In the genomic region with DNA sequence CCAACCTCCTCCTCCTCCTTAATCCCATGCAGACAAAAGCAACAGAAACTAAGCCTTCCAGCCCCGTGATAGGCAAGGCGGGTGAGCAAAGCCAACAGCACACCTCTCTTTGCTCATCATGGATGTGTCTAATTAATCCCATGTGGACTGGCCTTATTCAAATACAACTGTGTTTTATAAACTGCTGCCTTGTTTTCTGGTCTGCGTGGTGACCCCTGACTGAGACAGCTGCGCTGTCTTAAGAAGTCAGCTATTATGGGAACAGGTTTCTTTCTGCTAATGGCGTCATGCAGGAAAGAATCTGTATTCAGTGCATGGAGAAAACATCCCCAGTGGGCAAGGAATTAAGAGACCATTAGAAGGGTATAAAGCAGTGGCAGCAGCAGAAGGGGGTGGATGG, we compare ENCODE assay signal across 14 mouse cellular contexts.
DNase-seq lines count a peak whose midpoint lies in the region; ATAC-seq and TF ChIP-seq lines count a peak whose summit lies in the region.
"Had no signal": no experiment of that assay in that cellular context is flagged by ENCODE, and none has a peak within 500 bp of the region (broad histone marks: within the 10 kb centered on the region; RNA-seq: fewer than 3 reads in every experiment).

No protein-coding gene starts in this region.

- H3K4me1 ChIP-seq in forebrain, embryonic 11.5 days (replicated peaks; ENCODE audit: control insufficient read depth, insufficient read depth, low read length), result 0 out of 2 replicates have a peak, but pooled peaks cover 2% of the 10 kb centered on the region
- H3K4me1 ChIP-seq in forebrain, embryonic 10.5 days, result peaks cover 13% of the 10 kb centered on the region
- H3K4me1 ChIP-seq in embryonic facial prominence, embryonic 14.5 days (ENCODE audit: control insufficient read depth, insufficient read depth, low read length), result peaks cover 11% of the 10 kb centered on the region; the same call in 1 of the 2 replicates
- no peaks in the 10 kb centered on the region for H3K4me1 ChIP-seq in hindbrain, postnatal 0 days (ENCODE audit: insufficient read depth, low read length)
- peaks cover 17% of the 10 kb centered on the region for H3K4me1 ChIP-seq in neural tube, embryonic 13.5 days (replicated peaks)

- H3K4me2 ChIP-seq in forebrain, embryonic 11.5 days (ENCODE audit: low read depth, low read length, severe bottlenecking), result no peak overlapping the region
- H3K4me2 ChIP-seq in embryonic facial prominence, embryonic 14.5 days (ENCODE audit: low read depth, low read length), result peak overlapping the region; percentile 20
- peak overlapping the region; percentile 23; the same call in 1 of the 2 replicates for H3K4me2 ChIP-seq in hindbrain, postnatal 0 days (ENCODE audit: low read depth, low read length)
- peak overlapping the region; percentile 37 for H3K4me2 ChIP-seq in neural tube, embryonic 13.5 days
- H3K4me2 ChIP-seq: limb, embryonic 15.5 days had no signal

- peaks cover 25% of the 10 kb centered on the region; the same call in 1 of the 2 replicates for H3K27me3 ChIP-seq in forebrain, embryonic 11.5 days (ENCODE audit: control insufficient read depth, insufficient read depth, low read length)
- H3K27me3 ChIP-seq in forebrain, embryonic 10.5 days (ENCODE audit: poor library complexity, severe bottlenecking), result peaks cover 100% of the 10 kb centered on the region
- no peaks in the 10 kb centered on the region for H3K27me3 ChIP-seq in embryonic facial prominence, embryonic 14.5 days (replicated peaks; ENCODE audit: control insufficient read depth, insufficient read depth, low read length)
- H3K27me3 ChIP-seq in hindbrain, postnatal 0 days (ENCODE audit: insufficient read depth, low read length), result no peaks in the 10 kb centered on the region
- no peaks in the 10 kb centered on the region for H3K27me3 ChIP-seq in neural tube, embryonic 13.5 days
- H3K27me3 ChIP-seq: limb, embryonic 15.5 days had no signal

- H3K9ac ChIP-seq in forebrain, embryonic 11.5 days (ENCODE audit: low read length), result no peak overlapping the region
- H3K9ac ChIP-seq in embryonic facial prominence, embryonic 14.5 days (ENCODE audit: low read depth, low read length), result no peak overlapping the region
- no peak overlapping the region for H3K9ac ChIP-seq in hindbrain, postnatal 0 days (replicated peaks; ENCODE audit: low read length)
- H3K9ac ChIP-seq in neural tube, embryonic 13.5 days, result no peak overlapping the region
- H3K9ac ChIP-seq: limb, embryonic 15.5 days had no signal

- ATAC-seq in forebrain, embryonic 11.5 days (replicated peaks; ENCODE audit: low FRiP score), result peak; percentile 81
- ATAC-seq in embryonic facial prominence, embryonic 14.5 days (ENCODE audit: low read depth), result peak; percentile 79
- ATAC-seq in hindbrain, postnatal 0 days, result peak; percentile 72
- ATAC-seq in neural tube, embryonic 13.5 days (ENCODE audit: low read depth), result peak; percentile 66; the same call in 1 of the 2 replicates
- no peak for ATAC-seq in CD4-positive, CD25-positive, alpha-beta regulatory T cell, adult 4 months

- WGBS in forebrain, embryonic 11.5 days, result 6% methylated on average over 5 of the region's 5 CpGs
- 8% methylated on average over 5 of the region's 5 CpGs for WGBS in forebrain, embryonic 10.5 days
- WGBS in embryonic facial prominence, embryonic 14.5 days, result 18% methylated on average over 5 of the region's 5 CpGs
- WGBS in hindbrain, postnatal 0 days, result 23% methylated on average over 5 of the region's 5 CpGs
- WGBS in neural tube, embryonic 13.5 days, result 14% methylated on average over 5 of the region's 5 CpGs

- no peaks in the 10 kb centered on the region for H3K36me3 ChIP-seq in forebrain, embryonic 11.5 days (ENCODE audit: control insufficient read depth, insufficient read depth, low read length)
- H3K36me3 ChIP-seq in forebrain, embryonic 10.5 days (replicated peaks), result no peaks in the 10 kb centered on the region
- H3K36me3 ChIP-seq in embryonic facial prominence, embryonic 14.5 days (ENCODE audit: control insufficient read depth, insufficient read depth, low read length), result no peaks in the 10 kb centered on the region
- no peaks in the 10 kb centered on the region for H3K36me3 ChIP-seq in hindbrain, postnatal 0 days (ENCODE audit: insufficient read depth, low read length)
- H3K36me3 ChIP-seq in neural tube, embryonic 13.5 days, result no peaks in the 10 kb centered on the region
- H3K36me3 ChIP-seq: limb, embryonic 15.5 days had no signal

- TF ChIP-seq CTCF in hindbrain, postnatal 0 days (IDR thresholded peaks at IDR 0.05; ENCODE audit: low read depth), result no peak

- DNase-seq in forebrain, embryonic 11.5 days (ENCODE audit: low spot score), result peak; percentile 53
- no peak for DNase-seq in forebrain, embryonic 10.5 days (ENCODE audit: extremely low spot score, low spot score)
- DNase-seq in embryonic facial prominence, embryonic 14.5 days (ENCODE audit: low spot score), result peak; percentile 60
- peak; percentile 45 for DNase-seq in hindbrain, postnatal 0 days (ENCODE audit: low spot score)
- no peak for DNase-seq in heart, postnatal 14 days
- no peak for DNase-seq in thymus, postnatal 36 days
- DNase-seq: adrenal gland, postnatal 36 days; cerebellum, adult 2 months; gastrocnemius, postnatal 36 days; kidney, adult 2 months; layer of hippocampus, adult 9-11 months had no signal

- H3K27ac ChIP-seq in forebrain, embryonic 11.5 days (ENCODE audit: low read depth, low read length), result no peak overlapping the region
- no peak overlapping the region for H3K27ac ChIP-seq in forebrain, embryonic 10.5 days
- H3K27ac ChIP-seq in embryonic facial prominence, embryonic 14.5 days (replicated peaks; ENCODE audit: low read depth, low read length), result no peak overlapping the region
- 0 out of 2 replicates have a peak overlapping the region, but pooled peaks have one; percentile 20 for H3K27ac ChIP-seq in hindbrain, postnatal 0 days
- peak overlapping the region; percentile 64 for H3K27ac ChIP-seq in neural tube, embryonic 13.5 days (replicated peaks)
- H3K27ac ChIP-seq: limb, embryonic 15.5 days had no signal

- intact Hi-C loops in heart, postnatal 14 days (cut with DNase I), result no loop called here

- H3K4me3 ChIP-seq in forebrain, embryonic 11.5 days (ENCODE audit: low read depth, low read length), result no peak overlapping the region
- H3K4me3 ChIP-seq in forebrain, embryonic 10.5 days, result no peak overlapping the region
- no peak overlapping the region for H3K4me3 ChIP-seq in embryonic facial prominence, embryonic 14.5 days (ENCODE audit: low read depth, low read length)
- H3K4me3 ChIP-seq in hindbrain, postnatal 0 days (ENCODE audit: low read length), result no peak overlapping the region
- no peak overlapping the region for H3K4me3 ChIP-seq in neural tube, embryonic 13.5 days
- H3K4me3 ChIP-seq: limb, embryonic 15.5 days had no signal

- H3K9me3 ChIP-seq in forebrain, embryonic 11.5 days (ENCODE audit: control insufficient read depth, low read length), result peaks cover 2% of the 10 kb centered on the region; the same call in 1 of the 2 replicates
- peaks cover 3% of the 10 kb centered on the region; the same call in 1 of the 2 replicates for H3K9me3 ChIP-seq in forebrain, embryonic 10.5 days
- no peaks in the 10 kb centered on the region for H3K9me3 ChIP-seq in embryonic facial prominence, embryonic 14.5 days (ENCODE audit: control insufficient read depth, low read length)
- H3K9me3 ChIP-seq in hindbrain, postnatal 0 days (ENCODE audit: low read length), result no peaks in the 10 kb centered on the region
- no peaks in the 10 kb centered on the region for H3K9me3 ChIP-seq in neural tube, embryonic 13.5 days
- H3K9me3 ChIP-seq: limb, embryonic 15.5 days had no signal

Comparison
In these comparisons a context has a peak if more than half of its experiments do, and no peak if none do; other contexts are left out.
1. DNase-seq: peak in forebrain, embryonic 11.5 days (single experiment), embryonic facial prominence, embryonic 14.5 days (single experiment) and hindbrain, postnatal 0 days (single experiment); none in forebrain, embryonic 10.5 days (single experiment), heart, postnatal 14 days (0 of 2) and thymus, postnatal 36 days (0 of 2).
2. H3K27ac ChIP-seq: peak in hindbrain, postnatal 0 days (single experiment) and neural tube, embryonic 13.5 days (single experiment); none in forebrain, embryonic 11.5 days (single experiment), forebrain, embryonic 10.5 days (single experiment) and embryonic facial prominence, embryonic 14.5 days (single experiment).